Mouse (Mus musculus) cerebellum, adult 2 months (tissue): ENCODE measurements at regions not wholly inside any gene's neighbourhood (a gene's known extent, or its start where the extent isn't known, plus 50 kb on each side); places are given as distances from the start of the nearest gene placed in this dataset.

Experiments used
- CTCF ChIP-seq: fragments of 200-500 bp; IDR thresholded peaks from 2 replicates; pipeline ENCODE4 v1.5.1; 2011; ENCODE audit warnings: low read depth, mild to moderate bottlenecking, control low read depth, low read length, moderate library complexity, borderline replicate concordance; ENCODE audit not compliant: insufficient read depth
- POLR2A ChIP-seq: fragments of 200-500 bp; IDR thresholded peaks from 2 replicates; pipeline ENCODE4 v1.6.1; 2011; ENCODE audit warnings: low read length, control low read depth, borderline replicate concordance; ENCODE audit not compliant: insufficient read depth

GRCm38 (mm10) chr6:36064919-36065318, 323.0 kb upstream of the Chrm2 start:
- TF ChIP-seq CTCF (no peak), POLR2A (no peak)
